Comparison of ENCODE assay signal across 8 mouse cellular contexts in genomic region chr6:101198284-101198942, GRCm38 (mm10).
A peak's percentile ranks its signal among the peaks of the same experiment; 100 is the strongest.
DNase-seq lines count a peak whose midpoint lies in the region; ATAC-seq lines count a peak whose summit lies in the region.

No protein-coding gene starts in this region.

- peak overlapping the region; percentile 29 for H3K4me3 ChIP-seq in forebrain, embryonic 11.5 days (ENCODE audit: low read depth, low read length)
- peak overlapping the region; percentile 34 for H3K4me3 ChIP-seq in kidney, embryonic 15.5 days (replicated peaks)
- H3K4me3 ChIP-seq in midbrain, embryonic 14.5 days (replicated peaks; ENCODE audit: low read depth, low read length), result peak overlapping the region; percentile 39

- no peaks in the 10 kb centered on the region for H3K27me3 ChIP-seq in forebrain, embryonic 11.5 days (ENCODE audit: control insufficient read depth, insufficient read depth, low read length)
- H3K27me3 ChIP-seq in kidney, embryonic 15.5 days, result peaks cover 10% of the 10 kb centered on the region
- no peaks in the 10 kb centered on the region for H3K27me3 ChIP-seq in midbrain, embryonic 14.5 days (ENCODE audit: control insufficient read depth, insufficient read depth, low read length)

- H3K27ac ChIP-seq in forebrain, embryonic 11.5 days (ENCODE audit: low read depth, low read length), result peak overlapping the region; percentile 77
- peak overlapping the region; percentile 45 for H3K27ac ChIP-seq in kidney, embryonic 15.5 days
- H3K27ac ChIP-seq in midbrain, embryonic 14.5 days (replicated peaks; ENCODE audit: low read depth, low read length), result peak overlapping the region; percentile 53

- no peaks in the 10 kb centered on the region for H3K9me3 ChIP-seq in forebrain, embryonic 11.5 days (ENCODE audit: control insufficient read depth, low read length)
- no peaks in the 10 kb centered on the region for H3K9me3 ChIP-seq in kidney, embryonic 15.5 days (replicated peaks)
- H3K9me3 ChIP-seq in midbrain, embryonic 14.5 days (ENCODE audit: control insufficient read depth, low read length), result no peaks in the 10 kb centered on the region

- peak overlapping the region; percentile 81 for H3K4me2 ChIP-seq in forebrain, embryonic 11.5 days (ENCODE audit: low read depth, low read length, severe bottlenecking)
- peak overlapping the region; percentile 60 for H3K4me2 ChIP-seq in kidney, embryonic 15.5 days
- peak overlapping the region; percentile 81 for H3K4me2 ChIP-seq in midbrain, embryonic 14.5 days (ENCODE audit: low read length)

- H3K4me1 ChIP-seq in forebrain, embryonic 11.5 days (replicated peaks; ENCODE audit: control insufficient read depth, insufficient read depth, low read length), result peaks cover 2% of the 10 kb centered on the region
- H3K4me1 ChIP-seq in kidney, embryonic 15.5 days, result peaks cover 28% of the 10 kb centered on the region
- H3K4me1 ChIP-seq in midbrain, embryonic 14.5 days (ENCODE audit: control insufficient read depth, insufficient read depth, low read length), result peaks cover 19% of the 10 kb centered on the region; the same call in 1 of the 2 replicates

- H3K9ac ChIP-seq in forebrain, embryonic 11.5 days (ENCODE audit: low read length), result peak overlapping the region; percentile 41
- 0 out of 2 replicates have a peak overlapping the region, but pooled peaks have one; percentile 7 for H3K9ac ChIP-seq in kidney, embryonic 15.5 days
- peak overlapping the region; percentile 36 for H3K9ac ChIP-seq in midbrain, embryonic 14.5 days (replicated peaks; ENCODE audit: low read length)

- no peaks in the 10 kb centered on the region for H3K36me3 ChIP-seq in forebrain, embryonic 11.5 days (ENCODE audit: control insufficient read depth, insufficient read depth, low read length)
- H3K36me3 ChIP-seq in kidney, embryonic 15.5 days, result no peaks in the 10 kb centered on the region
- no peaks in the 10 kb centered on the region for H3K36me3 ChIP-seq in midbrain, embryonic 14.5 days (ENCODE audit: control insufficient read depth, insufficient read depth, low read length)

- WGBS in forebrain, embryonic 11.5 days, result 5% methylated on average over 24 of the region's 24 CpGs
- WGBS in kidney, embryonic 15.5 days, result 10% methylated on average over 24 of the region's 24 CpGs
- 2% methylated on average over 24 of the region's 24 CpGs for WGBS in midbrain, embryonic 14.5 days

- intact Hi-C loops in gastrocnemius, postnatal 36 days (cut with DNase I), result loop anchor here (5.0 kb wide), 2 partner anchors 316 to 526 kb away; partner anchors contain the start of gene Shq1

- ATAC-seq in forebrain, embryonic 11.5 days (replicated peaks; ENCODE audit: low FRiP score), result peak; percentile 84
- peak; percentile 61; the same call in 1 of the 2 replicates for ATAC-seq in kidney, embryonic 15.5 days (replicated peaks; ENCODE audit: low FRiP score)
- 0 out of 2 replicates have a peak, but pooled peaks have one; percentile 7 for ATAC-seq in midbrain, embryonic 14.5 days (ENCODE audit: low FRiP score, low TSS enrichment)

- peak; percentile 8 to 40 for DNase-seq in left cerebral cortex, adult 18-20 months (ENCODE audit: low spot score in 2 of 2)
- DNase-seq in left cerebral cortex, adult 11 months (ENCODE audit: low spot score), result no peak
- peak; percentile 67 for DNase-seq in forebrain, embryonic 11.5 days (ENCODE audit: low spot score)
- DNase-seq in midbrain, embryonic 14.5 days, result peak; percentile 58
- no peak for DNase-seq in urinary bladder, postnatal 4 days (ENCODE audit: low spot score in 2 of 2)
- DNase-seq in gastrocnemius, postnatal 36 days, result no peak
- DNase-seq in c-Kit-positive CD71-positive TER-119-positive erythroid progenitor cells, embryonic 14.5 days (ENCODE audit: low spot score), result no peak

Comparison
In these comparisons a context has a peak if more than half of its experiments do, and no peak if none do; other contexts are left out.
1. DNase-seq: peak in left cerebral cortex, adult 18-20 months (2 of 2), forebrain, embryonic 11.5 days (single experiment) and midbrain, embryonic 14.5 days (single experiment); none in left cerebral cortex, adult 11 months (single experiment), urinary bladder, postnatal 4 days (0 of 2), gastrocnemius, postnatal 36 days (0 of 2) and c-Kit-positive CD71-positive TER-119-positive erythroid progenitor cells, embryonic 14.5 days (single experiment).
2. ATAC-seq: peak in every context shown above with its lines; median percentile 84 in forebrain, embryonic 11.5 days; 61 in kidney, embryonic 15.5 days; 7 in midbrain, embryonic 14.5 days.
3. Peak in every context shown above with its lines, with median percentiles within 50 percentile points of each other: H3K27ac ChIP-seq, H3K4me2 ChIP-seq, H3K4me3 ChIP-seq and H3K9ac ChIP-seq.